ENCODE assay signal across 8 mouse cellular contexts in genomic region chr17:34204303-34205010, GRCm38 (mm10). TPM values are rescaled to one million over a fixed set of nuclear protein-coding genes. Genes with fewer than 3 reads are reported as not detected.
DNase-seq lines count a peak whose midpoint lies in the region; ATAC-seq lines count a peak whose summit lies in the region.

No protein-coding gene starts in this region.

- peak overlapping the region; percentile 83 for H3K9ac ChIP-seq in intestine, embryonic 16.5 days (ENCODE audit: low read depth, low read length)

- H3K27ac ChIP-seq in intestine, embryonic 16.5 days (ENCODE audit: low read length): no peak overlapping the region

- H3K27me3 ChIP-seq in intestine, embryonic 16.5 days (replicated peaks; ENCODE audit: control insufficient read depth, insufficient read depth, low read length): peaks cover 3% of the 10 kb centered on the region; the same call in 1 of the 2 replicates

- WGBS in intestine, embryonic 16.5 days: under 1% methylated on average over 44 of the region's 44 CpGs

- H3K9me3 ChIP-seq in intestine, embryonic 16.5 days (ENCODE audit: control insufficient read depth, low read length): peaks cover 3% of the 10 kb centered on the region; the same call in 1 of the 2 replicates

- peak overlapping the region; percentile 78 for H3K4me3 ChIP-seq in intestine, embryonic 16.5 days (ENCODE audit: low read length)

- H3K4me1 ChIP-seq in intestine, embryonic 16.5 days (ENCODE audit: control insufficient read depth, insufficient read depth, low read length): peaks cover 2% of the 10 kb centered on the region

- intact Hi-C loops in left cerebral cortex, postnatal 25 days (cut with DNase I): loop anchor here (2.0 kb wide), 1 partner anchor 34 kb away; no protein-coding TSS in a partner anchor

- peak; percentile 61 for ATAC-seq in intestine, embryonic 16.5 days
- ATAC-seq in megakaryocyte-erythroid progenitor cell, adult 5-6 weeks (replicated peaks; ENCODE audit: low FRiP score, low TSS enrichment, poor library complexity, severe bottlenecking): peak; percentile 42; the same call in 1 of the 2 replicates

- peak; percentile 92 to 95 for DNase-seq in adrenal gland, adult 18-20 months (ENCODE audit: low spot score in 2 of 2)
- DNase-seq in embryo, embryonic 11 days: peak; percentile 87
- peak; percentile 88 to 89 for DNase-seq in gastrocnemius, postnatal 4 days (ENCODE audit: low spot score in 2 of 2)
- peak; percentile 78 to 86 for DNase-seq in left cerebral cortex, postnatal 25 days (ENCODE audit: low spot score in 2 of 2)
- peak; percentile 78 to 89 for DNase-seq in right cerebral cortex, postnatal 10 days (ENCODE audit: low spot score in 2 of 2)
- DNase-seq in urinary bladder, postnatal 14 days (ENCODE audit: low spot score): peak; percentile 91

- H3K4me2 ChIP-seq in intestine, embryonic 16.5 days (ENCODE audit: low read depth, low read length): peak overlapping the region; percentile 98

- no peaks in the 10 kb centered on the region for H3K36me3 ChIP-seq in intestine, embryonic 16.5 days (ENCODE audit: control insufficient read depth, insufficient read depth, low read length)

RNA-seq across cellular contexts. Expression of gene Tap2, which starts 1.1 kb away (rescaled TPM):
- 10 to 100 TPM; 51.6 to 60.9 TPM for total RNA-seq in adrenal gland, adult 18-20 months (2021)
- 1 to 10 TPM; 8.1 to 8.3 TPM for total RNA-seq in gastrocnemius, postnatal 4 days (2021)
- polyA plus RNA-seq in intestine, embryonic 16.5 days (2015; fragmentation: Nextera tagmentation; extraction: Ambion mirVana): 7.2 and 9.1 TPM in 2 replicates
- total RNA-seq in left cerebral cortex, postnatal 25 days (2021): 1 to 10 TPM; 5.2 to 5.4 TPM
- 25.8 and 90.1 TPM in 2 replicates for total RNA-seq in megakaryocyte-erythroid progenitor cell, adult 5-6 weeks (2014; fragmentation: Nextera tagmentation)
- total RNA-seq in megakaryocyte-erythroid progenitor cell, adult 5-6 weeks (2017): 49.7 and 50.5 TPM in 2 replicates

RNA-seq across cellular contexts. Expression of gene Psmb8, which starts 6.9 kb away (rescaled TPM):
- 10 to 100 TPM; 36.2 to 74.2 TPM for total RNA-seq in adrenal gland, adult 18-20 months (2021)
- total RNA-seq in gastrocnemius, postnatal 4 days (2021): 1 to 10 TPM; 4.3 to 6.1 TPM
- polyA plus RNA-seq in intestine, embryonic 16.5 days (2015; fragmentation: Nextera tagmentation; extraction: Ambion mirVana): 20.7 and 23.1 TPM in 2 replicates
- total RNA-seq in left cerebral cortex, postnatal 25 days (2021): 1 to 10 TPM; 2.0 to 4.1 TPM
- 50.4 and 71.2 TPM in 2 replicates for total RNA-seq in megakaryocyte-erythroid progenitor cell, adult 5-6 weeks (2014; fragmentation: Nextera tagmentation)
- total RNA-seq in megakaryocyte-erythroid progenitor cell, adult 5-6 weeks (2017): 103 and 243 TPM in 2 replicates

RNA-seq across cellular contexts. Expression of gene Psmb9, which starts 16.9 kb away (rescaled TPM):
- total RNA-seq in adrenal gland, adult 18-20 months (2021): 10 to 100 TPM; 15.2 to 31.6 TPM
- 1 to 10 TPM; 1.6 to 4.1 TPM for total RNA-seq in gastrocnemius, postnatal 4 days (2021)
- 13.4 and 15.3 TPM in 2 replicates for polyA plus RNA-seq in intestine, embryonic 16.5 days (2015; fragmentation: Nextera tagmentation; extraction: Ambion mirVana)
- total RNA-seq in left cerebral cortex, postnatal 25 days (2021): 1 to 10 TPM in 1 of 2 experiments, under 1 TPM in 1; 0.53 to 1.4 TPM
- total RNA-seq in megakaryocyte-erythroid progenitor cell, adult 5-6 weeks (2014; fragmentation: Nextera tagmentation): 55.1 and 57.5 TPM in 2 replicates
- 56.2 and 95.8 TPM in 2 replicates for total RNA-seq in megakaryocyte-erythroid progenitor cell, adult 5-6 weeks (2017)

RNA-seq across cellular contexts. Expression of gene Tap1, which starts 17.1 kb away (rescaled TPM):
- total RNA-seq in adrenal gland, adult 18-20 months (2021): 10 to 100 TPM; 13.8 to 24.9 TPM
- 1 to 10 TPM; 4.4 to 5.4 TPM for total RNA-seq in gastrocnemius, postnatal 4 days (2021)
- polyA plus RNA-seq in intestine, embryonic 16.5 days (2015; fragmentation: Nextera tagmentation; extraction: Ambion mirVana): 8.4 and 8.5 TPM in 2 replicates
- 1 to 10 TPM; 1.5 to 1.8 TPM for total RNA-seq in left cerebral cortex, postnatal 25 days (2021)
- total RNA-seq in megakaryocyte-erythroid progenitor cell, adult 5-6 weeks (2014; fragmentation: Nextera tagmentation): 43.7 and 55.5 TPM in 2 replicates
- 58.0 and 76.1 TPM in 2 replicates for total RNA-seq in megakaryocyte-erythroid progenitor cell, adult 5-6 weeks (2017)

RNA-seq across cellular contexts. Expression of gene H2-Ob, which starts 34.2 kb away (rescaled TPM):
- under 1 TPM; 0.40 to 0.99 TPM for total RNA-seq in adrenal gland, adult 18-20 months (2021)
- under 1 TPM in 1 of 2 experiments, not detected in 1; 0.39 TPM for total RNA-seq in gastrocnemius, postnatal 4 days (2021)
- polyA plus RNA-seq in intestine, embryonic 16.5 days (2015; fragmentation: Nextera tagmentation; extraction: Ambion mirVana): 0.15 and 0.21 TPM in 2 replicates
- total RNA-seq in left cerebral cortex, postnatal 25 days (2021): under 1 TPM in 1 of 2 experiments, not detected in 1; 0.23 TPM
- total RNA-seq in megakaryocyte-erythroid progenitor cell, adult 5-6 weeks (2014; fragmentation: Nextera tagmentation): 8.7 and 32.0 TPM in 2 replicates
- 7.8 and 10.4 TPM in 2 replicates for total RNA-seq in megakaryocyte-erythroid progenitor cell, adult 5-6 weeks (2017)

Comparison
In these comparisons a context has a peak if more than half of its experiments do, and no peak if none do; other contexts are left out.
1. RNA of gene Psmb8, which starts 6.9 kb away (total RNA-seq): 50.4 to 243 TPM in megakaryocyte-erythroid progenitor cell, adult 5-6 weeks and 36.2 to 74.2 TPM in adrenal gland, adult 18-20 months; 4.3 to 6.1 TPM in gastrocnemius, postnatal 4 days and 2.0 to 4.1 TPM in left cerebral cortex, postnatal 25 days; every median in the first group is over 4 times any median in the second.
2. Peak in every context shown above with its lines, with median percentiles within 50 percentile points of each other: DNase-seq.